9 mouse cellular contexts compared by ENCODE assay signal in the genomic region with DNA sequence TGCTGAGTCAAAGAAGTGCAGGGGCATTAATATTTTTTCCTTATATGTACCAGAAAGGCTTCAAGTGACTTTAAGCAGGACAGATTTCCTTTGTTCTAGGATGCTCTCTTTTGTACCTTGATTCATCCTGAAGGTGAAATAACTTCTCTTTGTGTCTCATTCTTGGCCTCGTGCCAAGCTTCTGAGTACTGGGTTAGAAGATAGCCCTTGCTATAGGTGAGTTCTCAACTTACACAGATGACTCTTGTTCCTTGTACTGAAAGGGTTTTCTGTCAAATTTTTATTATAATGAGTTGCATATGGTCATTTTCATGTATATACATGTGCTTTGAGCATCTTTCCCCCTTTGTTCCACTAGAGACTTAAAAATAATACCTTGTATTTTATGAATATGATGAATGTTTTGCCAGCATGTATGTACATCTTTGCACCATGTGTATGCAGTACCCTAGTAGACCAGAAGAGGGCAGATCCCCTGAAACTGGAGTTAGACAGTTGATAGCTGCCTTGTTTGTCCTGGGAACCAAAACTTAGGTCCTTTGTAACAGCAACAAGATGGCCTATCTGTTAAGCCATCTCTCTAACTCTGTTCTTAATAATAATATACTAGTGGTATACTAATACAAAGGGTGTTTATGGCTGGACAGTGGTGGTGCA. TPM values are rescaled to one million over a fixed set of nuclear protein-coding genes. Genes with fewer than 3 reads are reported as not detected.
DNase-seq lines count a peak whose midpoint lies in the region; ATAC-seq and TF ChIP-seq lines count a peak whose summit lies in the region.
"Had no signal": no experiment of that assay in that cellular context is flagged by ENCODE, and none has a peak within 500 bp of the region (broad histone marks: within the 10 kb centered on the region; RNA-seq: fewer than 3 reads in every experiment).

No protein-coding gene starts in this region.

- no peak overlapping the region for H3K4me2 ChIP-seq in midbrain, postnatal 0 days (ENCODE audit: low read depth, low read length, poor library complexity, severe bottlenecking)
- H3K4me2 ChIP-seq: heart, embryonic 15.5 days had no signal

- H3K9ac ChIP-seq in midbrain, postnatal 0 days (replicated peaks; ENCODE audit: low read length, poor library complexity, severe bottlenecking), result no peak overlapping the region
- H3K9ac ChIP-seq: heart, embryonic 15.5 days had no signal

- 97% methylated on average over 1 of the region's 1 CpGs for WGBS in midbrain, postnatal 0 days
- WGBS in midbrain, embryonic 10.5 days, result 87% methylated on average over 1 of the region's 1 CpGs

- no peak for ATAC-seq in midbrain, postnatal 0 days (ENCODE audit: low FRiP score)
- ATAC-seq in granulocyte monocyte progenitor cell, adult 5-6 weeks (replicated peaks; ENCODE audit: poor library complexity, severe bottlenecking), result peak; percentile 88

- no peaks in the 10 kb centered on the region for H3K4me1 ChIP-seq in midbrain, postnatal 0 days (ENCODE audit: insufficient read depth, low read length)
- no peaks in the 10 kb centered on the region for H3K4me1 ChIP-seq in midbrain, embryonic 10.5 days

- H3K27ac ChIP-seq in midbrain, postnatal 0 days (ENCODE audit: low read depth, low read length), result no peak overlapping the region
- no peak overlapping the region for H3K27ac ChIP-seq in midbrain, embryonic 10.5 days (replicated peaks)
- H3K27ac ChIP-seq: heart, embryonic 15.5 days had no signal

- H3K36me3 ChIP-seq in midbrain, postnatal 0 days (ENCODE audit: insufficient read depth, low read length), result peaks cover 9% of the 10 kb centered on the region; the same call in 1 of the 2 replicates
- peaks cover 91% of the 10 kb centered on the region for H3K36me3 ChIP-seq in midbrain, embryonic 10.5 days
- peaks cover 6% of the 10 kb centered on the region for H3K36me3 ChIP-seq in splenic B cell, adult 2 months (ENCODE audit: control insufficient read depth, insufficient read depth, low read length, poor library complexity, severe bottlenecking)

- peak; percentile 36 for DNase-seq in adrenal gland, postnatal 14 days
- DNase-seq in adrenal gland, adult 8-10 months, result no peak
- peak; percentile 17 for DNase-seq in midbrain, postnatal 0 days (ENCODE audit: low spot score)
- DNase-seq in midbrain, embryonic 10.5 days (ENCODE audit: low spot score), result no peak
- DNase-seq in splenic B cell, adult 2 months (ENCODE audit: low read depth, low spot score), result peak; percentile 75
- DNase-seq in cerebellum, postnatal 36 days, result no peak
- no peak for DNase-seq in left cerebral cortex, adult 11 months (ENCODE audit: low spot score)

- H3K27me3 ChIP-seq in midbrain, postnatal 0 days (ENCODE audit: insufficient read depth, low read length), result no peaks in the 10 kb centered on the region
- no peaks in the 10 kb centered on the region for H3K27me3 ChIP-seq in midbrain, embryonic 10.5 days (ENCODE audit: low read depth, poor library complexity, severe bottlenecking)
- no peaks in the 10 kb centered on the region; the same call in 1 of the 2 replicates for H3K27me3 ChIP-seq in splenic B cell, adult 2 months (ENCODE audit: control insufficient read depth, insufficient read depth, low read length, poor library complexity, severe bottlenecking)
- H3K27me3 ChIP-seq: heart, embryonic 15.5 days had no signal

- no peak overlapping the region for H3K4me3 ChIP-seq in midbrain, postnatal 0 days (ENCODE audit: low read depth, low read length)
- H3K4me3 ChIP-seq in midbrain, embryonic 10.5 days, result no peak overlapping the region
- H3K4me3 ChIP-seq: heart, embryonic 15.5 days had no signal

- H3K9me3 ChIP-seq in midbrain, postnatal 0 days (ENCODE audit: low read length), result no peaks in the 10 kb centered on the region
- no peaks in the 10 kb centered on the region for H3K9me3 ChIP-seq in midbrain, embryonic 10.5 days (replicated peaks)
- H3K9me3 ChIP-seq: heart, embryonic 15.5 days had no signal

- TF ChIP-seq CTCF in midbrain, postnatal 0 days (IDR thresholded peaks at IDR 0.05), result peak; percentile 71

RNA-seq across cellular contexts. Expression of a gene that starts 10.9 kb away (rescaled TPM):
- 47.6 and 50.4 TPM in 2 replicates for total RNA-seq in adrenal gland, postnatal 14 days (2021)
- 10 to 100 TPM; 41.6 to 58.1 (median 48.9) TPM for total RNA-seq in adrenal gland, adult 8-10 months (2022)
- total RNA-seq in midbrain, postnatal 0 days (2014; rRNA removed), result 24.3 and 35.3 TPM in 2 replicates
- polyA plus RNA-seq in midbrain, postnatal 0 days (2015; fragmentation: Nextera tagmentation; extraction: Ambion mirVana), result 5.5 and 6.4 TPM in 2 replicates
- 15.3 and 15.4 TPM in 2 replicates for polyA plus RNA-seq in midbrain, embryonic 10.5 days (2016; fragmentation: Nextera tagmentation; extraction: Ambion mirVana)
- 77.1 and 77.9 TPM in 2 replicates for total RNA-seq in granulocyte monocyte progenitor cell, adult 5-6 weeks (2014; fragmentation: Nextera tagmentation)
- 70.8 and 81.2 TPM in 2 replicates for total RNA-seq in granulocyte monocyte progenitor cell, adult 5-6 weeks (2017)

Comparison
In these comparisons a context has a peak if more than half of its experiments do, and no peak if none do; other contexts are left out.
1. DNase-seq: peak in adrenal gland, postnatal 14 days (single experiment), midbrain, postnatal 0 days (single experiment) and splenic B cell, adult 2 months (single experiment); none in adrenal gland, adult 8-10 months (single experiment), midbrain, embryonic 10.5 days (single experiment), cerebellum, postnatal 36 days (0 of 2) and left cerebral cortex, adult 11 months (single experiment).